Mouse (Mus musculus) layer of hippocampus, postnatal 25 days (tissue): Measurements from ENCODE around the gene Psma7. TPM values are rescaled to one million over a fixed set of nuclear protein-coding genes. Genes with fewer than 3 reads are reported as not detected.
A peak's percentile ranks its signal among the peaks of the same experiment; 100 is the strongest.

Source experiments
- DNase-seq, 2 experiments: peaks; one replicate each; pipeline ENCODE4 v3.0.0; 2022; ENCODE audit warnings: mixed read lengths in 2 of 2, low spot score in 1 of 2; ENCODE audit errors: extremely low spot score in 1 of 2
- total RNA-seq, 2 experiments: library from RNA; stranded (reverse); gene quantifications; 2 replicates each; pipeline ENCODE4 v1.2.3; 2021

Gene Psma7
- 100 to 1,000 TPM; 181 to 185 TPM for total RNA-seq

DNA sequence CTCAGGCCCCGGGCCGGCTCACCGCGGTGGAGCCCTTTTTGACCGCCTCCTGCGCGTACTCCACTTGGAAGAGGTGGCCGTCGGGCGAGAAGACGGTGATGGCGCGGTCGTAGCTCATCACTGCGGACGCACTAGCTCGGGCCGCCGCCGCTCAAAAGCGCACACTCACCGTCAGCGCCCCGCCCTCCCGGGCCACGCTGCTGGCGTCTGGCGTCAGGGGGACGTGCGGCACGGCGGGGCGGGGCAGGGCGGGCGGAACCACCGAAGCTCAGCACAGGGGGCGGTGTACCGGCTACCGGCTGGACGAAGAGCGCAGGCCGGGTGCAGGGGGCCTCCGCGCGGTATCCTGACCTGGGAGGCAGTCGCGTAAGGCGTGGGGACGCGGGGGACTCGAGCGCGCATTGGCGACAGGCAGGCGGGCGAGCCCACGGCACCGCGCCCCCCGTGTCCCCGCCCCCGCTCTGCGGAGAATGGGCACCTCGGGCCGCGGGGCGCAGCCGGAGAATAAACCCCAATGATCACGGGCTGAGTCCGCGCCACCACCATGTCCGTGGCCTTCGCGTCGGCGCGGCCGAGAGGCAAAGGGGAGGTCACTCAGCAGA, at the start of gene Psma7, which contains the start of gene Ss18l1:
Gene Psma7 (minus strand): TSS at position 178 of the 602 bp plus-strand sequence.
Gene Ss18l1 (plus strand): TSS at position 254 of the 602 bp plus-strand sequence.
- DNase-seq = peak; percentile 79 to 92

DNA sequence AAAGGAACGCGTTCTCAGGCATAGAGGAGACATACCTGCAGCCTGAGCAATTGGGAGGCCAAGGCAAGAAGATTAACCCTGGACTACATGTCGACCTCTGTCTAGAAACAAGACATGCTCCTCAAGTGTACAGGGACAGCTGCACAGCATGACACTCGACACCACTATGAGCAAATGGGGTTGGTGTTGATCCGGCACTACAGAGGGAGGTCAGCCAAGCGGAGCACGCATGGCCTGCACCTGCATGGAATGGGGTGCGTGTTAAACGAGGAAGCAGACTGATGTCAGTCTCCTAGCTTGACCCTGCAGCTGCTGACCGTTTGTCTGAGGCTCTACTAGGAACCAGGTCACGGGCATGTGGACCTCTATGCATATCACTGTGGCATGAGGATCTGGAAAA, 48.1 kb upstream of the Psma7 start:
- no peak for DNase-seq

DNA sequence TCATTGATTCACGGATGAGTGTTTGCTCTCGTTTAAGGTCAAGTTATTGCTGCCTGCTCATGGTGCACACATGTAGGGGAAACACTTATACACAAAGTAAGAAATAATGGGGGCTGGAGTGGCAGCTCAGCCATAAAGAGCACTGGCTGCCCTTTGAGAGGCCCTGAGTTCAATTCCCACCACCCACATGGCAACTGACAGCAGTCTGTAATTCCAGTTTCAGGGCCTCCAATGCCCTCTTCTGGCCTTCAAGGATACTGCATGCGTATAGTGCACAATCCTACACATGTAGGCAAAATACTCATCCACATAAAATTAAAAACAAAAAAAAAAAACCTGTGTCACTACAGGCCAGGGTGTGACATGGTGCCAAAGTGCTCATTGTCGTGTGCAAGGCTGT, 45.2 kb upstream of the Psma7 start:
- DNase-seq = no peak

DNA sequence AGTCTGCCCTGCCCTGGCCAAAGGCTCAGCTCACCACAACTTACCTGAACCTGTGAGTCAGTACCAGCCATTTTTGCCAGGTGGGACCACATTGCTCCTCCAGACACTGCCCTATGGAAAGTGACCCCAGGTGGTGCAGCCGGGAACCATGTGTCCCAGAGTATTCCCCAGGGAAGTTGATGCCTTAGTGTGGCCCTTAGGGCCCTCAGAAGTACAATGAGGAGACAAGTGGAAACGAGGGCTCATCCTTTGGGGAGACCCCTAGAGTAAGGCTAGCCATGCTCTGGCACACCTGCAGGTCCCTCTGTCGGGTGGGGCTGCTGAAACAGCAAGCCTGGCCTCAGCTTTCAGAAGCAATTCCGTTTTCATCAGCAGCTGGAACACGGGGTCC, 44.4 kb upstream of the Psma7 start:
- no peak for DNase-seq

DNA sequence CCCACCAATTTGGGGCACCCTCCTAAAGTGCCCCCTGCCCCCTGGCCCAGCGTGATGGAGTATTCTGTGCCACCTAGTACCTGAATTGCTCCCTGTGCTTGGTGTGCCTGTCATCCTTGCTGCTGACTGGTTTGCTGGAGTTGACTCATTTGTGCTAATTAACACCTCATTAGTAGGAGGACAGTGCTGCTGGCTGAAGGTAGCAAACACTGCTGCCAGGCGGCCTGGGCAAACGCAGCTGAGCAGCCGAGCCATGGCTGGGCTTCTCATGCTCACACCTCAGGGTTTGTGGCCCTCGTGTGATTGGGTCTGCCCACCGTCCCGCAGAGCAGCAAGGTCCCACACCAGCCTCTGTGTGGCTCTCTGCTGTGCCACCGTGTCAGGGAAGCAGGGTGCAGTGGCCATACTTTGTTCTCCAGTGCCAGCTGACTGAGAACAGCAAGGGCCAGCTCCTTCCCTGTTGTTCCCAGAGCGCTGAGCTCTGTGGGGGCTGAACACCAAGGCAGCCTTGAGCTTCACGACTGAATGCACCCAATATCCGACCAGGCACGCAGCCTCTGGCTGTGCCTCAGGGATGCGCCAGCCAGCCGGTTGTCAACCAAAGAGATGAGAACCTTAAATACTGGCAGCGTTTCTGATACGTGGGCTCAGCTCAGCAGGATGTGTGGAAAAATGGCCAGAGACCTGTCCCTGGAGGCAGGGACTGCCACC, 43.8 kb upstream of the Psma7 start:
- DNase-seq = no peak

DNA sequence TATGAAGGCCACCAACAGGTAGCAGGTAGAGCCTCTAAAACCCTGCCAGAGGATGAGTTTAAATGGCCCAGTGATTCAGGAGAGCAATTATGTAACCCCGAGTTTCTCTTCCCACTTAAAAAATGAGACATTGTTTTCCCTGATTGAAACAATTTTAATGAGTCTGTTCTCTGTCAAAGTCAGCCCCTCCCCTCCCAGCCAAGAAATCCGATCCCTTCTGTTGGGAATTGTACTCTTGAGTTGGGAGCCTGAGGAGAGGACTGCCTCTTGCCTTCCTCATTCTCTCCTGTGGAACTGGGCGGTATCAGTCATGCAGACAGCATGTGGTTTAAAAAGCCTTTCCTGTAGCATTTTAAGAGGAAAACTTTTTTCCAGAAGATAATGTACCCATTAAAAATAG, 42.3 kb upstream of the Psma7 start:
- DNase-seq = no peak

DNA sequence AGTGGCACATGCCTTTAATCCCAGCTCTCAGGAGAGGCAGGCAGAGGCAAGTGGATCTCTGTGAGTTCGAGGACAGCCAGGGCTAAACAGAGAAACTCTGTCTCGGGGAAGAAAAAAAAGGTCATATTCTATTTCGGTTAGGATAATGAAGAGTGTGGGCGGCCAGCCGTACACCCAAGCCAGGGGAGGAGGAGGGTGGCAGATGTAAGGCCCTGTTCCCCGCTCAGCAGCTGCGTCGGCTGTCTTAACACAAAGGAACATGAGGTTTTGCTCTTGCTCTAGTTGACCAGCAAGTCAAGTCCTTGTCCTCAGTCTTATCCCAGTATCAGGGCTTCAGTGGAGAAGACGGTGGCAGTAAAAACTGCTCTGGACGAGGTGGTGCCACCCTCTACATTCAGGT, 40.8 kb upstream of the Psma7 start:
- no peak for DNase-seq

DNA sequence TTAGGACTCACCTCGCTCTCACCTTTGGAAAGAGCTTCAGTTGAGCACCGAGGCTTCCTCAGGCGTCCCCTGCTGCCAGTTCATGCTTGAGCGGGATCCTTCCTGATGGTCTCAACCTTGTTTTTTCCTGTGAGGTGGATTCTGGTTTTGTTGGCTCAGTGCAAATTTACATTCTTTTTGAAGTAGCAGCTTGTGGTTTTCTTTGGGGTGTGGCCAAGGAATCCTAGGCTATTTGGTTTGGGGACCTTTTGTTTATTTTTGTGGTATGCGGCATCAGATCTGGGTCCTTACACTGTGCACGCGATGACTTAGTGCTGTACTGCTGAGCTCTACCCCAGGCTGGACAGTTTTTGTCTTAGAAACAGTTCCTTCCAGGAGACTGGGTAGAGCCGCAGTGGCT, 38.4 kb upstream of the Psma7 start:
- no peak for DNase-seq

DNA sequence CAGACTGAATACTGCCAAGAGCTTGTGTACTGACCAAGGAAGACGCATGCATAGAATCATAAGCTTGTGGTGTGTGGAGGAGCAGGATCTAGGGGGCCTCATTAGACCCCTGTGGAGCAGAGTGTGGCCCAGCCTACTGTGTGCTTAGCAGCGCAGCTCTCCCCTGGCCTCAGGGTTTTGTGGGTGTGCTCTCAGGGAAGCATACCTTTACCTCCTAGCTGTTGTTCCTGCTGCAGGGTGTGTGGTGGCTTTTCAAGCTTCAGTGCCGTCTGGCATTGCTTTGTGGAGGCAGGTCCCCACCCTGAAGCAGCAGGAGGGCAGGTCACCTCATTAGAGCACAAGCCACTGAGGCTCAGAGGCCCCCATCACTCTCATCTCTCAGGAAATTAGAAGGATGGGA, 35.4 kb upstream of the Psma7 start:
- DNase-seq = no peak

- DNase-seq = no peak
Measured at GRCm38 (mm10) chr2:180072886-180073285, 30.7 kb upstream of the Psma7 start.

- no peak for DNase-seq
Measured at GRCm38 (mm10) chr2:180071671-180072070, 29.4 kb upstream of the Psma7 start.

GRCm38 (mm10) chr2:180070481-180071453, 28.5 kb upstream of the Psma7 start, which contains the start of gene Mtg2:
Gene Mtg2, plus strand, starts transcription at chr2:180070588.
- DNase-seq = peak; percentile 94 to 98

GRCm38 (mm10) chr2:180069770-180070480, 27.7 kb upstream of the Psma7 start:
- DNase-seq = no peak

DNA sequence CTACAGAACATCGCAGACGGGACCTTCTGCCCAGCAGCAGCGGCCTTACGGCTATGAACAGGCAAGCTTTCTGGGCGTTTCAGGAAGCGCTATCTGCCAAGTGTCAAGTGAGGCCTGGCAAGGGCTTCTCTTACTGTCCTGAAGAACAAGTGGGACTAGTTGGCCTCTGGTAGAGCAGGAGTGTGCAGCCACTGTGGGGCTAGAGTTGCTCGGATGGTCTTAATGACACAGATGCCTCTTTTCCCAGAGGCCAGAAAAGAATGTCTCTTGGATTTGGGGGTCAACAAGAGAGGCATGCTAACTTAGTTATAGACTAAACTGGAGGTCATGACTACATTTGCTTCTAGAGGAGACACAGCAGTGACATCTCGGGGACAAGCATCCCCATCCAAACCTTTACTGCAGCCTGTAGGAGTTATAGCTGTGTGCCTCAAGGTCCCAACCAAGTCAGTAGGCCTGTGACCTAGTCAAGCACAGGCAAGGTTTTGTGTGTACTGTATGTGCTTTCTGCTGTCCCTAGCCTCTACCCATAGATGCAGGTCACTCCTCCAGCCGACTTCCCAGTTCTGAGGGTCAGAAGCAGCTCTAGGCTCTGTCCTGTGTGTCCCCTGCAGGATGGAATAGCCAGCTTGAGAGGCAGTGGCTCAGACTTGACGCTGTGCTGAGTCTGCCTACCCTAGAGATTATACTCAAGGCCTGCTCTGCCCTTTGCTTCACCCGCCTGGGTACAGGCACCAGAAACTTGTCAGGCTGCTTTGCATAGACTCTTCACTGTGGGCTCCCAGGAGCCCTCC, 21.3 kb upstream of the Psma7 start:
- no peak for DNase-seq

GRCm38 (mm10) chr2:180053001-180053400, 10.8 kb upstream of the Psma7 start:
- DNase-seq = no peak

DNA sequence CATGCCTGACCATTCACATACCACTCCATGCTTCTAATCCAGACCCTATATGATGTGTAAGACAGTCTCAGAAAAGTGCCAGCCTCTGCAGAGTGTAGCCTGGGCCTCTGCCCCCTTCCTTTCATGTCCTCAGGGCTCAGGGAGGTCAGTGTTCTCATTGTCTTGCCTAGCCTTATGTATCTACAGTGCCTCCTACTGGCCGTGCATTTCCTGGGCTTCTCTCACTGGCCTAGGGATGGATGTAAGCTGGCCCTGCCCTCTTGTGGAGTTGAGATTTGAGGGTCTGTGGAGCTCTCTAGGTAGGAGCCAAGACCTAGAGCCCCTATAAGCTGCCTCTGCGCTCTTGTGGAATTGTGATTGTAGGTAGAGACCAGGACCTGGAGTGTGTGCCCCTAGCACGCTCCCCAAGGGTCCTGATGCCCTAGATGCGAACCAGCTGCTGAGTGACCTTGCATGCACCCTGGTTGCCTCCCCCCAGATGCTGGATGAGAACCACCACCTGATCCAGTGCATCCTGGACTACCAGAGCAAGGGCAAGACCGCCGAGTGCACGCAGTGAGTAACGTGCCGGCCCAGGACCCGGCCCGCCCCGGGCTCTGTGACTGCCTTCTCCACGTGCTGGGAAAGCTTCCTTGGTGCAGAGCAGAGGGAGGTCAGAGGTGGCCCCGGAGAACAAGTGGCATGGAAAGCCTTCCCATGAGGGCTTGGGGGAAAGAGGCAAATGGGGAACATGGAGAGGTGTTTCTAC, 9.9 kb upstream of the Psma7 start:
- DNase-seq = peak in 1 of 2 experiments; percentile 23

DNA sequence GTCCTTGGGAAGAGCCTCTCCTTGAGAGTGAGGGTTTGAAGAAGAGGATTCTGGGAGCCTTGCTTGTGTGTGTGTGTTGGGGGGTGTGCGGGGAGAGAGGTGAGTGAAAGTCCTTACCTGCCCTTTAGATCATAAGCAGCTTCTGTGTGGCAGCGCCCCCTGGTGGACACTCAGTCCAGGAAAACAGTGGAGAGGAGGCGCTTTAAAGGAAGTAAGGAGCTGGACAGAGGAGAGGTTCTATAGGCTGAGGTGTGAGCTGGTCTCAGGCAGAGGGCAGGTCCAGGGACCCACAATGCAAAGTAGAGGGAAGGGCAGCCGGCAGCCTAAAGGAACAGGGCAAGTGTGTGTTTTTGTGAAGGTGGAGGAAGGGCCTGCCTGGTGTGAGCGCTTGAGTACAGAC, 8.8 kb upstream of the Psma7 start:
- peak; percentile 76 to 94 for DNase-seq

DNA sequence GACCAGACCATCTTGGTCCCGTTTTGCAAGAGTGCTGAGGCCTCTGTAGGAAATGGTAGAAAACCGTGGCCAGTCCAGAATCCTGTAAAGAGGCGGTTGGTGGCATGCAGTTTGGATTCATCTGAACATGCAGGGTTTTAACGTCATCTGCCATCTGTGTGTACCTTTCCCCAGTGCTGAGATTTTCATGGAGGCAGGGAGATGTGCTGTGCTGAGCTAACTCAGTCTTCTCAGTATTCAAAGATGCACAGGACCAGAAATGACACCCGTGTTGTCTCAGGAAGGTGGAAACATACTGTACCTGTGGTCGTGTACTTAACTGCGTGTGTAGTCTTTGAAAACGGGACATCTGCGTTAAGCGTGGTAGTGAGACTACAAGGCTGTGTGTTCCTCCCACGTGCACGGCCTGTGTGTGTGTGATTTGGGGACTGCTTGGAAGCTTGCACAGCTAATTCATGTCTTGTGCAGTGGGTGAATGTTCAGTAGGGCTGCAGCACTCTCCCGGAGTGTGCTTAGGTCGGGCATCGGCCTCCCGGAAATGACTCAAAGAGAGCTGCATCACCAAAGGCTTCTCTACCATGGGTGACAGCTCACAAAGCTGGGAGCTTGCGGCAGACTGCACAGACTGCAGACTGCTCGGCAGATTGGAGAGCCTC, 5.9 kb upstream of the Psma7 start:
- DNase-seq = peak; percentile 30 to 44
